Mouse (Mus musculus) E14TG2a.4 (cell line): Measurements from ENCODE around the gene Napsa.

Source experiments
- H3K27me3 ChIP-seq: 2 replicates; pipeline ENCODE4 v1.6.1; 2014; ENCODE audit warnings: low read length, control low read depth; ENCODE audit not compliant: insufficient read depth
- H3K36me3 ChIP-seq: 2 replicates; pipeline ENCODE4 v1.6.1; 2014; ENCODE audit warnings: low read length, control low read depth; ENCODE audit not compliant: insufficient read depth
- H3K4me1 ChIP-seq: replicated peaks from 2 replicates; pipeline ENCODE4 v1.6.1; 2014; ENCODE audit warnings: low read depth, low read length, control low read depth
- H3K4me3 ChIP-seq: replicated peaks from 2 replicates; pipeline ENCODE4 v1.5.1; 2014; ENCODE audit warnings: mild to moderate bottlenecking, low read length
- H3K9me3 ChIP-seq: 2 replicates; pipeline ENCODE4 v1.6.1; 2014; ENCODE audit warnings: low read length, control low read depth
- CTCF ChIP-seq: conservative IDR thresholded peaks from 2 replicates; pipeline ENCODE4 v1.5.1; 2014; ENCODE audit warnings: low read length
- NANOG ChIP-seq: IDR thresholded peaks from 2 replicates; pipeline ENCODE4 v1.6.1; 2014; ENCODE audit warnings: borderline replicate concordance, low read length, mixed read lengths
- POU5F1 ChIP-seq: IDR thresholded peaks from 2 replicates; pipeline ENCODE4 v1.6.1; 2014; ENCODE audit warnings: low read length, borderline replicate concordance

The Napsa gene

GRCm38 (mm10) chr7:44535657-44536589 lies 36.3 kb upstream of the Napsa start:
- H3K36me3 ChIP-seq, result peaks cover 92% of the 10 kb centered on the region
- H3K27me3 ChIP-seq, result no peaks in the 10 kb centered on the region
- H3K4me3 ChIP-seq, result peak overlapping the region; percentile 41; the same call in 1 of the 2 replicates
- peaks cover 100% of the 10 kb centered on the region for H3K4me1 ChIP-seq
- no peak for TF ChIP-seq CTCF
- no peak for TF ChIP-seq NANOG
- TF ChIP-seq POU5F1, result no peak
- no peaks in the 10 kb centered on the region for H3K9me3 ChIP-seq

- Histone ChIP-seq H3K36me3 (peaks cover 99% of the 10 kb centered on the region), H3K4me3 (peak overlapping the region; percentile 41; the same call in 1 of the 2 replicates), H3K4me1 (peaks cover 100% of the 10 kb centered on the region), H3K27me3 (no peaks in the 10 kb centered on the region), H3K9me3 (no peaks in the 10 kb centered on the region)
- TF ChIP-seq NANOG (no peak), POU5F1 (no peak), CTCF (no peak)
Observed at GRCm38 (mm10) chr7:44536590-44536968, 35.6 kb upstream of the Napsa start.

GRCm38 (mm10) chr7:44537009-44537408 lies 35.2 kb upstream of the Napsa start:
- Histone ChIP-seq H3K36me3 (peaks cover 100% of the 10 kb centered on the region), H3K9me3 (no peaks in the 10 kb centered on the region), H3K4me3 (no peak overlapping the region), H3K4me1 (peaks cover 100% of the 10 kb centered on the region), H3K27me3 (no peaks in the 10 kb centered on the region)
- TF ChIP-seq POU5F1 (no peak), CTCF (no peak), NANOG (no peak)

- Histone ChIP-seq H3K36me3 (peaks cover 100% of the 10 kb centered on the region), H3K9me3 (no peaks in the 10 kb centered on the region), H3K27me3 (no peaks in the 10 kb centered on the region), H3K4me1 (peaks cover 100% of the 10 kb centered on the region), H3K4me3 (no peak overlapping the region)
- no peak for TF ChIP-seq NANOG
Observed at GRCm38 (mm10) chr7:44537496-44537895, 34.7 kb upstream of the Napsa start.

GRCm38 (mm10) chr7:44538756-44539624 lies 33.2 kb upstream of the Napsa start:
- no peaks in the 10 kb centered on the region for H3K9me3 ChIP-seq
- peaks cover 100% of the 10 kb centered on the region for H3K4me1 ChIP-seq
- H3K36me3 ChIP-seq, result peaks cover 100% of the 10 kb centered on the region
- TF ChIP-seq CTCF (no peak), NANOG (no peak), POU5F1 (no peak)
- H3K4me3 ChIP-seq, result peak overlapping the region; percentile 60
- H3K27me3 ChIP-seq, result no peaks in the 10 kb centered on the region

- TF ChIP-seq POU5F1 (no peak), CTCF (no peak), NANOG (no peak)
- peak overlapping the region; percentile 46 for H3K4me3 ChIP-seq
- H3K9me3 ChIP-seq, result no peaks in the 10 kb centered on the region
- H3K4me1 ChIP-seq, result peaks cover 93% of the 10 kb centered on the region
- no peaks in the 10 kb centered on the region for H3K27me3 ChIP-seq
- H3K36me3 ChIP-seq, result peaks cover 91% of the 10 kb centered on the region
Observed at GRCm38 (mm10) chr7:44542555-44542954, 29.6 kb upstream of the Napsa start.

GRCm38 (mm10) chr7:44543071-44543470 lies 29.1 kb upstream of the Napsa start:
- peaks cover 87% of the 10 kb centered on the region for H3K36me3 ChIP-seq
- H3K9me3 ChIP-seq, result no peaks in the 10 kb centered on the region
- H3K4me1 ChIP-seq, result peaks cover 93% of the 10 kb centered on the region
- H3K27me3 ChIP-seq, result no peaks in the 10 kb centered on the region
- peak overlapping the region; percentile 46 for H3K4me3 ChIP-seq
- TF ChIP-seq CTCF, result 0 out of 2 replicates have a peak, but pooled peaks have one; percentile 1
- no peak for TF ChIP-seq POU5F1
- TF ChIP-seq NANOG, result no peak

GRCm38 (mm10) chr7:44546274-44546673 lies 25.9 kb upstream of the Napsa start:
- H3K27me3 ChIP-seq, result no peaks in the 10 kb centered on the region

More at GRCm38 (mm10) chr7:44546274-44546673, 25.9 kb upstream of the Napsa start:
- Histone ChIP-seq H3K4me1 (peaks cover 85% of the 10 kb centered on the region), H3K4me3 (no peak overlapping the region), H3K9me3 (no peaks in the 10 kb centered on the region), H3K36me3 (peaks cover 76% of the 10 kb centered on the region)
- TF ChIP-seq NANOG (no peak), CTCF (no peak), POU5F1 (no peak)
